Mouse (Mus musculus) liver, embryonic 14 days (tissue): ENCODE data around the gene Gm5726. TPM values are rescaled to one million over a fixed set of nuclear protein-coding genes. Genes with fewer than 3 reads are reported as not detected.

Source experiments
- polyA plus RNA-seq: library from polyadenylated mRNA; depleted of rRNA; stranded (reverse); fragments of >200 nt; gene quantifications from 2 replicates; pipeline ENCODE4 v1.2.3, GENCODE M21; 2012; rRNA removed

The Gm5726 gene
- polyA plus RNA-seq, result not detected in 2 replicates

GRCm38 (mm10) chr7:20545657-20546056 lies at the start of gene Gm5726:
Gm5726 (minus strand) TSS chr7:20545757.

GRCm38 (mm10) chr7:20576141-20576540 lies 30.6 kb upstream of the Gm5726 start, which contains the start of gene Gm4141:
Gm4141 (minus strand) TSS chr7:20576241.

GRCm38 (mm10) chr7:20533537-20533936 lies 12.0 kb downstream of the Gm5726 start, which contains the start of gene Vmn1r104:
Vmn1r104 (plus strand) TSS chr7:20533837.

GRCm38 (mm10) chr7:20510434-20510833 lies 35.1 kb downstream of the Gm5726 start, which contains the start of gene Vmn1r103:
Vmn1r103 (minus strand) TSS chr7:20510534.

Other genes with a start within 250 kb of the Gm5726 start
- gene Gm4133, start 211.7 kb downstream of the Gm5726 start, polyA plus RNA-seq, result not detected in 2 replicates
- not detected in 2 replicates for gene Gm5728, start 170.3 kb downstream of the Gm5726 start, polyA plus RNA-seq
- not detected in 2 replicates for gene Vmn1r100, start 127.8 kb downstream of the Gm5726 start, polyA plus RNA-seq
- not detected in 2 replicates for gene Vmn1r101, start 103.2 kb downstream of the Gm5726 start, polyA plus RNA-seq
- gene Gm10670, start 70.8 kb downstream of the Gm5726 start, polyA plus RNA-seq, result not detected in 2 replicates
- not detected in 2 replicates for gene Vmn1r103, start 35.2 kb downstream of the Gm5726 start, polyA plus RNA-seq
- not detected in 2 replicates for gene Vmn1r104, start 11.9 kb downstream of the Gm5726 start, polyA plus RNA-seq
- not detected in 2 replicates for gene Gm4141, start 30.5 kb upstream of the Gm5726 start, polyA plus RNA-seq
- not detected in 2 replicates for gene Gm4513, start 53.3 kb upstream of the Gm5726 start, polyA plus RNA-seq
- not detected in 2 replicates for gene Vmn1r107, start 123.2 kb upstream of the Gm5726 start, polyA plus RNA-seq
- gene Vmn1r111, start 157.5 kb upstream of the Gm5726 start, polyA plus RNA-seq, result not detected in 2 replicates
- gene Gm10668, start 184.9 kb upstream of the Gm5726 start, polyA plus RNA-seq, result not detected in 2 replicates
- gene Vmn1r112, start 225.4 kb upstream of the Gm5726 start, polyA plus RNA-seq, result not detected in 2 replicates
- gene Vmn1r113, start 241.5 kb upstream of the Gm5726 start, polyA plus RNA-seq, result not detected in 2 replicates